Mouse (Mus musculus) kidney, adult 2 months (tissue): ENCODE data around the gene Glb1l.

Experiments used
- CTCF ChIP-seq: fragments of 200-500 bp; conservative IDR thresholded peaks from 2 replicates; pipeline ENCODE4 v1.5.1; 2011; ENCODE audit warnings: low read depth, mild to moderate bottlenecking, control low read depth, low read length, moderate library complexity, mixed read lengths; ENCODE audit not compliant: insufficient read depth, insufficient read length
- POLR2A ChIP-seq: fragments of 200-500 bp; IDR thresholded peaks from one replicate; pipeline ENCODE4 v1.6.1; 2011; ENCODE audit warnings: low read depth, low read length, control low read depth

- TF ChIP-seq CTCF = no peak
- TF ChIP-seq POLR2A = no peak
Measured at GRCm38 (mm10) chr1:75250498-75250897, 39.9 kb upstream of the Glb1l start.
